Mouse (Mus musculus) small intestine, adult 2 months (tissue): ENCODE measurements around the gene Hspa1l. TPM values are rescaled to one million over a fixed set of nuclear protein-coding genes. Genes with fewer than 3 reads are reported as not detected.
A peak's percentile ranks its signal among the peaks of the same experiment; 100 is the strongest.

Source experiments
- H3K27ac ChIP-seq: fragments of 200-500 bp; 2 replicates; pipeline ENCODE4 v1.5.1; 2012; ENCODE audit warnings: low read depth, low read length, control low read depth, inconsistent platforms; ENCODE audit not compliant: insufficient read depth
- H3K27me3 ChIP-seq: fragments of 200-500 bp; 2 replicates; pipeline ENCODE4 v1.6.1; 2012; ENCODE audit warnings: mild to moderate bottlenecking, moderate library complexity, low read length, inconsistent platforms; ENCODE audit not compliant: control insufficient read depth, insufficient read depth
- H3K36me3 ChIP-seq: fragments of 200-500 bp; 2 replicates; pipeline ENCODE4 v1.6.1; 2012; ENCODE audit warnings: mild to moderate bottlenecking, low read length, control low read depth, inconsistent platforms; ENCODE audit not compliant: control insufficient read depth, insufficient read depth
- H3K4me1 ChIP-seq: fragments of 200-500 bp; 2 replicates; pipeline ENCODE4 v1.6.1; 2012; ENCODE audit warnings: low read length, inconsistent platforms, mixed read lengths; ENCODE audit not compliant: control insufficient read depth, insufficient read depth, insufficient read length
- H3K4me3 ChIP-seq: fragments of 200-500 bp; 2 replicates; pipeline ENCODE4 v1.5.1; 2012; ENCODE audit warnings: low read depth, mild to moderate bottlenecking, control low read depth, inconsistent platforms, low read length, moderate library complexity
- CTCF ChIP-seq: fragments of 200-500 bp; IDR thresholded peaks from 2 replicates; pipeline ENCODE4 v1.5.1; 2012; ENCODE audit warnings: low read depth, mild to moderate bottlenecking, control low read depth, inconsistent platforms, low read length, moderate library complexity, mixed read lengths; ENCODE audit not compliant: insufficient replicate concordance, insufficient read length; ENCODE audit errors: extremely low read depth
- POLR2A ChIP-seq: fragments of 200-500 bp; IDR thresholded peaks from 2 replicates; pipeline ENCODE4 v1.6.1; 2012; ENCODE audit warnings: low read depth, mild to moderate bottlenecking, control low read depth, inconsistent platforms, low read length, moderate library complexity
- WGBS: fragments of 180-500 bp; shearing (Covaris S2); methylation state at CpG from one replicate; pipeline ENCODE4 v1.1.7; 2018; 5-methylcytosine and 5-hydroxymethylcytosine counted together
- polyA plus RNA-seq: library from polyadenylated mRNA; depleted of rRNA; stranded (reverse); fragments of >200 nt; gene quantifications from 2 replicates; pipeline ENCODE4 v1.2.3, GENCODE M21; 2012

The Hspa1l gene
- polyA plus RNA-seq, 1 experiment: 0.06 TPM

DNA sequence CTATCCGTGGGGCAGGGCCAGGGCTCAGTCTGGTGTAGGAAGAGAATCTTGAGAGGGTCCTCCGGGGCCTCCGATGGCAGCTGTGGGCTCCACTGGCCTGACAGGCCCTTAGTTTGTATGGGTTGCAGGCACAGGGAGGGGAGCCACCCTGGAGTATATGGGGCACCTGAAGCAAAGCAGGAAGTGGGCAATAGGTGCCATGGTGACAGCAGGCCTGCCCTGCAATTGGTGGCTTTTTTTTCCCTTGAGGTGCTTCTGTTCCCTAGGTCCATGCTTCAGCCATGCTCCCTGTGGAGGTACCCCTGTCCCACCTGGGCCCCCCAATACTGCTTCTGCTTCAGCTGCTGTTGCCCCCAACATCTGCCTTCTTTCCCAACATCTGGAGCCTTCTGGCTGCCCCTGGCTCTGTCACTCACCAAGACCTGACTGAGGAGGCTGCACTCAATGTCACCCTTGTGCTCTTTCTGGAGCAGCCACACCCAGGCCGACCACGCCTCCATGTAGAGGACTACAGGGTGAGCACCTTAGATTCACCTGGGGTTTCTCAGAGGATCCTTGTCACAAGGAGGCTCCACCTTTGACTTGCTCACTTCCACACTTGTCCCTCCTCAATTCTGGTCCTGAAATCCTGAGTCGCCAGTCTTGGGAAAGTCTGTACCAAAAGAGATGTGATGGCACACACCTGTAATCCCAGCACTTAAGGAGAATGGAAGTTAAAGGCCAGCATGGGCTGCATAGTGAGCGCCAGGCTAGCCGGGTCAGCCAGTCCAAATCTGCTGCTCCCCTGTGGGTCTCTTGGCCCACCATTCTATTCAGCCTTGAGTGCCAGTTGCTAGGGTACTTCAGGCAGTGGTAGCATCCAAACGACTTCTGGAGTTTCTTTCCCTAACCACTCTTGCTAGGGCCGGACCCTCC is 44.5 kb downstream of the Hspa1l start:
- H3K27me3 ChIP-seq: no peaks in the 10 kb centered on the region
- no peak overlapping the region for H3K27ac ChIP-seq
- no peak for TF ChIP-seq CTCF
- no peak overlapping the region for H3K4me3 ChIP-seq
- WGBS: 69% methylated on average over 10 of the region's 10 CpGs
- H3K4me1 ChIP-seq: peaks cover 26% of the 10 kb centered on the region
- H3K36me3 ChIP-seq: peaks cover 38% of the 10 kb centered on the region

DNA sequence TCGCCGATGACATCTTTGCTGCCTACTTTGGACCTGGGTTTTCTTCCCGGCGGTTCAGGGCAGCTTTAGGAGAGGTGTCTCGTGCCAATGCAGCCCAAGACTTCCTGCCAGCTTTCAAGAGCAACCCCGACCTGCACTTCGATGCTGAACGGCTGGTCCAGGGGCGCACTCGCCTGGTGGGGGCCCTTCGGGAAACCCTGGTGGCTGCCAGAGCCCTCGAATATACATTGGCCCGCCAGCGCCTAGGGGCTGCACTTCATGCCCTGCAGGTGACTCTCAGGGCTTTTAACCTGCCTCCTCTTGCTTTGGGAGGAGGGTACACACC is 45.2 kb downstream of the Hspa1l start:
- Histone ChIP-seq H3K4me1 (peaks cover 29% of the 10 kb centered on the region), H3K27ac (no peak overlapping the region), H3K4me3 (no peak overlapping the region), H3K36me3 (peaks cover 32% of the 10 kb centered on the region), H3K27me3 (no peaks in the 10 kb centered on the region)
- TF ChIP-seq POLR2A (no peak), CTCF (no peak)
- 80% methylated on average over 14 of the region's 14 CpGs for WGBS

DNA sequence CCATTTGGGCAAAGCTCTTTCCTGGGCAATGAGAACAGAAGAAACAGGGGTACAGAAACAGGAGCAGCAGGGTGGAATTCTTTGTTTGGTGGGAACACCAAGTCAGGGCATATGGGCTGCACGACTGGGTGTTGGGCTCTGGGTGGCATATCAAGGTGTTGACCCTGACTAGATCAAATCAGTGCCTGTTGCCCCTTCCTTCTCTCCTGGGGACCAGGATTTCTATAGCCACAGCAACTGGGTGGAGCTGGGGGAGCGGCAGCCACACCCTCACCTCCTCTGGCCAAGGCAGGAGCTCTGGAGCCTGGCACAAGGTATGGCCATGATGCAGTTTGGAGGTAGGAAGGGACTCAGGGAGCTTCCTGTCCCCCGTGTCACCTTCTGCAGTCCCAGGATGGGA is 45.7 kb downstream of the Hspa1l start:
- no peak overlapping the region for H3K4me3 ChIP-seq
- 59% methylated on average over 3 of the region's 3 CpGs for WGBS

DNA sequence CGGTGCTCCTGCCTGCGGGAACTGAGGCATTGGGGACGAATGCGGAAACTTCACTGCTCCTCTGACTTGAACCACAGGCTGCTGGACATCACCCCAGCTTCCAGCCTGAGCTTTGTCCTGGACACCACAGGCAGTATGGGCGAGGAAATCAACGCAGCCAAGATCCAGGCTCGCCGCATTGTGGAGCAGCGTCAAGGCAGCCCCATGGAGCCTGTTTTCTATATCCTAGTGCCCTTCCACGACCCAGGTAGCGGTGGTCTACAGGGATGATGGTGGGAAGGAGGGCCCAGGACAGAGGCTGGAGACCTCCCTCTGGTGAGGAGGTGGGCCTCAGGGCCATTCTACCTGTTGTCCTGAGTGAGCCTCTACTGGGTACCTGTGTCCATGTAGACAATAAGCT is 47.4 kb downstream of the Hspa1l start:
- Histone ChIP-seq H3K4me1 (peaks cover 46% of the 10 kb centered on the region), H3K27me3 (no peaks in the 10 kb centered on the region), H3K27ac (no peak overlapping the region), H3K36me3 (peaks cover 11% of the 10 kb centered on the region), H3K4me3 (no peak overlapping the region)
- 87% methylated on average over 11 of the region's 11 CpGs for WGBS
- TF ChIP-seq POLR2A (no peak), CTCF (no peak)

More for the DNA sequence above, 45.7 kb downstream of the Hspa1l start:
- Histone ChIP-seq H3K36me3 (peaks cover 27% of the 10 kb centered on the region), H3K27ac (no peak overlapping the region), H3K27me3 (no peaks in the 10 kb centered on the region), H3K4me1 (peaks cover 31% of the 10 kb centered on the region)
- TF ChIP-seq POLR2A (no peak), CTCF (no peak)

DNA sequence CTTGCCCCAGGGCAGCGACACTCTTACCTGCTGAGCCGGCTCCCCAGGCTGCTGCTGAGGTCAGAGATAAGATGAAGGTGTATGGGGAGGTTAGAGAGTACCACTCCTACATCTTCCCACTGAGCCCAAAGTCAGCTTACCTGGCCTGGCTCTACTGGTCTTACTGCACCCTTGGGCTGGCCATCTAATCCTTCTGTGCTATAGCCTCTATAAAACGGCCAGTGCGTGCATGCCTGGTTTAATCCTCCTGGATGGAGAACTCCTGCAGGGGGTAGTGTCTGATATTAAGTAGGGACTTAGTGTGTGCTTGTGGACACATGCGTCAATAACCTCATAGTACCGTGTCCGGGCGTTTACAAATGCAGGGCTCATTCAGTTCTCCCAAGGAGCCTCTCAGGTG is 48.0 kb downstream of the Hspa1l start:
- no peak overlapping the region for H3K4me3 ChIP-seq
- no peak for TF ChIP-seq CTCF
- TF ChIP-seq POLR2A: no peak
- peaks cover 6% of the 10 kb centered on the region for H3K36me3 ChIP-seq
- H3K27ac ChIP-seq: no peak overlapping the region
- no peaks in the 10 kb centered on the region for H3K27me3 ChIP-seq
- H3K4me1 ChIP-seq: peaks cover 46% of the 10 kb centered on the region
- WGBS: 91% methylated on average over 8 of the region's 8 CpGs

DNA sequence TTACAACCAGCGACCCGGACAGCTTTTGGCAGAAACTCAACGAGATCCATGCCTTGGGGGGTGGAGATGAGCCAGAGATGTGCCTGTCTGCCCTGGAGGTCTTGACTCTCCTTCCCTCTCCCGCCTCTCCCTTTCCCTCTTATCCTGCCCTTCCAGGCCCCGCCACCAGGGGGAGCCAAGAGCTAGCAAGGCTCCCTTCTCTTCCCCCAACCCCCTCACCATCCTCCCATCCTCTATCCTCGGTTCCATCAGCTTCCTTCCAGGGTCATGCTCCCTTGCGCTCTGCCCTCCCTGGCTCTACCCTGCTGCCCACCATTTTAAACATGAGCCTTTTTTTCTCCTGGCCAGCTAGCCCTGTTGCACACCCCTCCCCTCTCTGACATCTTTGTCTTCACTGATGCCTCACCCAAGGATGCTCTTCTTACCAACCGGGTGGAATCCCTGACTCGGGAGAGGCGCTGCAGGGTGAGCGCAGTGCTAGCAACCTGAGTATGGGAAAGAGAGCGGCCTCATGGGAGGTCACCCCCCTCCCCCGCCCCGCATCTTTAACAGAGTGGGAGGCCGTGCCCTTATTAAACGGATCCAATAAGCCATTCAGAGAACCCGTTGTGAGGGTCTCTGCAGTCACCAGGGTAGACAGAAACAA is 48.8 kb downstream of the Hspa1l start:
- Histone ChIP-seq H3K4me3 (no peak overlapping the region), H3K27me3 (no peaks in the 10 kb centered on the region), H3K4me1 (peaks cover 43% of the 10 kb centered on the region), H3K27ac (peak overlapping the region; percentile 55), H3K36me3 (no peaks in the 10 kb centered on the region)
- 22% methylated on average over 17 of the region's 17 CpGs for WGBS
- TF ChIP-seq POLR2A (no peak), CTCF (peak; percentile 99)

DNA sequence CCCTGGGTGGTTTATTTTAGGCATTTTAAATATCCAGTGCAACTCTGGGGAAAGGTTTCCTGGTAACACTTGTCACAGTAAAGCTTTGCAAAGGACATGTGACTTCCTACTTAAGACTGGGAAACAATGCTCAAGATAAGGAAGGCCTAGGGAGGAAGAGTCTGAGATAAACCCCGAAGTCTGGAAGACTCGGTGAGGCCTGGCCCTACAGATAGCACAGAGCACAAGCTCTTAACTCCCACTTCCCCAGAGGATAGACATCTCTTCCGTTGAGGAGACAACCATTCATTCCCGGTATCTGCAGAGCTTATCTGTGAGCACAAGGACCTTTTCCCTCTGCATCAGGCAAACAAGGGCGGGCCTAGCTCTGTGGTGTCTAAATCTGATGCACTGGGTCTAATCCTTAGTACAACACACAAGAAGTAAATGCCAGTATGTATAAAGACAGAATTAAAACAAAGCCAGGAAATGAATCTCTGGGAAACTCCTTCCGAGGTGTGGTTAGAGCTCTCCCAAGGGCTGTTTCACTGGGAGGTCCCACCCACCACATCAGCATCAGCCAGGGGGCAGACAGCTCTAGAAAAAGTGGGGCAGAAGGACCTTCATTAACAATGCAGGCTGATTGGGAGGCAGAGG is 49.5 kb downstream of the Hspa1l start:
- no peak overlapping the region for H3K4me3 ChIP-seq
- peak overlapping the region; percentile 55 for H3K27ac ChIP-seq
- H3K4me1 ChIP-seq: peaks cover 36% of the 10 kb centered on the region
- WGBS: 35% methylated on average over 6 of the region's 6 CpGs
- TF ChIP-seq POLR2A (no peak), CTCF (no peak)
- no peaks in the 10 kb centered on the region for H3K36me3 ChIP-seq
- no peaks in the 10 kb centered on the region for H3K27me3 ChIP-seq
